Mouse (Mus musculus) midbrain, postnatal 0 days (tissue): Measurements from ENCODE around the gene Olfr747. TPM values are rescaled to one million over a fixed set of nuclear protein-coding genes. Genes with fewer than 3 reads are reported as not detected.
"Not testable (repeated sequence)": the region's sequence is repeated elsewhere in the genome, so short reads cannot be mapped to it uniquely, and the experiment has no call there.

Experiments used
- ATAC-seq: fragments of 200-750 bp; cut with Nextera tagmentation; 2 replicates; pipeline ENCODE4 v1.8.0; 2017; ENCODE audit warnings: moderate number of reproducible peaks, mild to moderate bottlenecking, moderate TSS enrichment, moderate library complexity; ENCODE audit not compliant: low FRiP score
- DNase-seq: peaks from one replicate; pipeline ENCODE4 v3.0.0-alpha.2; 2015; ENCODE audit warnings: low spot score
- H3K27ac ChIP-seq: fragments of 300-500 bp; sonication (generic); 2 replicates; pipeline ENCODE4 v1.5.1; 2014; ENCODE audit warnings: low read depth, mild to moderate bottlenecking, low read length, mixed read lengths
- H3K27me3 ChIP-seq: fragments of 300-500 bp; sonication (generic); 2 replicates; pipeline ENCODE4 v1.6.1; 2014; ENCODE audit warnings: low read length, control low read depth, mixed read lengths; ENCODE audit not compliant: insufficient read depth
- H3K36me3 ChIP-seq: fragments of 300-500 bp; sonication (generic); 2 replicates; pipeline ENCODE4 v1.6.1; 2014; ENCODE audit warnings: low read length, control low read depth, mixed read lengths; ENCODE audit not compliant: insufficient read depth
- H3K4me1 ChIP-seq: fragments of 300-500 bp; sonication (generic); 2 replicates; pipeline ENCODE4 v1.6.1; 2014; ENCODE audit warnings: mild to moderate bottlenecking, control low read depth, antibody characterized with exemption, low read length, mixed read lengths; ENCODE audit not compliant: insufficient read depth
- H3K4me2 ChIP-seq: fragments of 300-500 bp; sonication (generic); 2 replicates; pipeline ENCODE4 v1.6.1; 2014; ENCODE audit warnings: low read depth, mild to moderate bottlenecking, low read length, mixed read lengths; ENCODE audit not compliant: poor library complexity, severe bottlenecking
- H3K4me3 ChIP-seq: fragments of 300-500 bp; sonication (generic); 2 replicates; pipeline ENCODE4 v1.5.1; 2014; ENCODE audit warnings: low read depth, mild to moderate bottlenecking, low read length, moderate library complexity
- H3K9ac ChIP-seq: fragments of 300-500 bp; sonication (generic); replicated peaks from 2 replicates; pipeline ENCODE4 v1.6.1; 2014; ENCODE audit warnings: mild to moderate bottlenecking, low read length, moderate library complexity, mixed read lengths; ENCODE audit not compliant: poor library complexity, severe bottlenecking
- H3K9me3 ChIP-seq: fragments of 300-500 bp; sonication (generic); 2 replicates; pipeline ENCODE4 v1.6.1; 2016; ENCODE audit warnings: low read length, control low read depth
- CTCF ChIP-seq: IDR thresholded peaks from 2 replicates; pipeline ENCODE4 v1.5.1; 2016; ENCODE audit warnings: antibody characterized with exemption, mild to moderate bottlenecking
- WGBS: fragments of 180-500 bp; shearing (Covaris S2); extraction: QIAGEN DNeasy Blood & Tissue Kit; methylation state at CpG from one replicate; pipeline ENCODE4 v1.1.7; 2014; 5-methylcytosine and 5-hydroxymethylcytosine counted together
- polyA plus RNA-seq: library from polyadenylated mRNA; unstranded; fragments of >200 nt; fragmentation: Nextera tagmentation; extraction: Ambion mirVana; gene quantifications from 2 replicates; pipeline ENCODE4 v1.2.1, GENCODE M21; 2015
- total RNA-seq: library from RNA; depleted of rRNA; stranded (reverse); fragments of >200 nt; gene quantifications from 2 replicates; pipeline ENCODE4 v1.2.3, GENCODE M21; 2014; rRNA removed

Olfr747 gene
- total RNA-seq (not detected in 2 replicates), polyA plus RNA-seq (not detected in 2 replicates)

DNA sequence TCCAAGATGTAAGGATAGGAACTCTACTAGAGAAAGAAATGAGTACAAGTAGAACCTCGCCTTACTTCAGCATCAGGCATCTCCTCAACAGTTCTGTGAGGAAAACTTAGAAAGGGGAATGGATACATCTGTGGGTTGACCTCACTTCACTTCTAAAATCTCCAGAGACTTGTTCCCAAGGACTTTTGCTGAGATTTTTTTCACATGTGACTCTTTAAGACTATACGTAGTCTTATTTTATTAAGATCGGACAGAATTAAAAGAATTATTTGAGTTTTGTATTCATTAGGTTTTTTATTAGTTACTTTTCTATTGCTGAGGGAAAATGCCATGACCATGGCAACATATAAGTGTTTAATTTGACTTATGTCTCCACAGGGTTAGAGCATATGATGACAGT is at the start of gene Olfr747:
Olfr747 (minus strand) TSS at position 101 of the 400 bp plus-strand sequence.
- WGBS: 86% methylated on average over 3 of the region's 3 CpGs
- Histone ChIP-seq H3K9ac (no peak within 1 kb of the TSS), H3K4me1 (no peaks in the 10 kb centered on the region), H3K27ac (no peak within 1 kb of the TSS), H3K4me2 (no peak within 1 kb of the TSS), H3K27me3 (no peaks in the 10 kb centered on the region), H3K36me3 (no peaks in the 10 kb centered on the region), H3K4me3 (no peak within 1 kb of the TSS), H3K9me3 (no peaks in the 10 kb centered on the region)
- DNase-seq: no peak
- no peak for ATAC-seq
- no peak for TF ChIP-seq CTCF

DNA sequence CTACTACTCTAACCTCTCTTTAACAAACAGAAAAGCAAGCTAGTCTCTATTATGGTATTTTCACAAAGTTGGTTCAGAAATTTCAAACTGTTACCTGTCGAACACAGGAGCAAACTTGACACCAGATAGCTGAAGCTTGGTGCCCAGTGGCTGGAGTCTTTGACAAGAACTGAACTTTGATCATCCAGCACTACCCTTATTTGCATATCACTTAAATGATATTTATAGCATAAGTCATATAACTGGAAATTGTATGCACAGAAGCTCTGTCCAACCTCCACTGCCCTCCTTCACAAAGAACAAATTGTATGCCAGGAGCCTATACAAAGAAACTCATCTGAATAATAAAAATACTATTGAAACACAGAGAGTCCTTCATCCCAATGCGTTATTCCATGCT is 48.6 kb upstream of the Olfr747 start:
- no peak overlapping the region for H3K4me2 ChIP-seq
- H3K27me3 ChIP-seq: no peaks in the 10 kb centered on the region
- no peaks in the 10 kb centered on the region for H3K4me1 ChIP-seq
- DNase-seq (no peak), ATAC-seq (no peak)
- WGBS: 79% methylated on average over 2 of the region's 2 CpGs
- no peaks in the 10 kb centered on the region for H3K9me3 ChIP-seq
- H3K4me3 ChIP-seq: no peak overlapping the region
- no peak overlapping the region for H3K27ac ChIP-seq
- no peak overlapping the region for H3K9ac ChIP-seq
- no peak for TF ChIP-seq CTCF
- no peaks in the 10 kb centered on the region for H3K36me3 ChIP-seq

DNA sequence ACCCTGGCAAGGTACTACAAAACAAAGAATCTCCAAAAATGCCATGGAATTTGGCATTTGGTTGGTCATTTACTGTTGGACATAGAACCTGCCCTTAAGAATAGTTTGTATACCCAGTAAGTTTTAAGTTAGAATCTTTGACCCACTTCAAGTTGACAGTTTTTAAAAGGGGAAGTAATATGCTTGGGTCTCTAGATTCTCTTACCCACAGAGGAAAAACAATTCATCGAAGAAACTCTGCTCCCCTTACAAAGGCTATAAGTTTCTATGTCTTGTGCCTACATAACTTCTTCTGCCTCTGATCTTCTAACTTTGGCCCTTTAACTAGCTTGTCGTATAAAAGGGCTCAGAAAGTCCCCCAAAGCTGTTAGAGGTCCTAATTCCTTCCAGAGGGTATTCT is 47.3 kb upstream of the Olfr747 start:
- Histone ChIP-seq H3K27me3 (no peaks in the 10 kb centered on the region), H3K4me2 (no peak overlapping the region), H3K4me1 (no peaks in the 10 kb centered on the region), H3K9me3 (no peaks in the 10 kb centered on the region), H3K36me3 (no peaks in the 10 kb centered on the region), H3K9ac (no peak overlapping the region), H3K4me3 (no peak overlapping the region), H3K27ac (no peak overlapping the region)
- no peak for ATAC-seq
- no peak for TF ChIP-seq CTCF
- DNase-seq: no peak
- 77% methylated on average over 2 of the region's 2 CpGs for WGBS

DNA sequence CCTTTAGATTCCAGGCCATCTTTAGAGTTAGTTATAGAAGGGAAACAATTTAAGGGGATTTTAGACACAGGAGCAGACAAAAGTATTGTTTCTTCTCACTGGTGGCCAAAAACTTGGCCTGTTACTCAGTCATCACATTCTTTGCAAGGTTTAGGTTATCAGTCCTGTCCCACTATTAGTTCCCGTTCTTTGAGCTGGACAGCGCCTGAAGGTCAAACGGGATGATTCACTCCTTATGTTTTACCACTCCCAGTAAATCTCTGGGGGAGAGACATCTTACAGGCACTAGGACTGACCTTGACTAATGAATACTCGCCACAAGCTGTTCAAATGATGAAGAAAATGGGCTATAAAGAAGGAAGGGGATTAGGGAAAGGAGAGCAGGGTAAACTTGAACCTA is 29.4 kb upstream of the Olfr747 start:
- WGBS: 91% methylated on average over 3 of the region's 4 CpGs

DNA sequence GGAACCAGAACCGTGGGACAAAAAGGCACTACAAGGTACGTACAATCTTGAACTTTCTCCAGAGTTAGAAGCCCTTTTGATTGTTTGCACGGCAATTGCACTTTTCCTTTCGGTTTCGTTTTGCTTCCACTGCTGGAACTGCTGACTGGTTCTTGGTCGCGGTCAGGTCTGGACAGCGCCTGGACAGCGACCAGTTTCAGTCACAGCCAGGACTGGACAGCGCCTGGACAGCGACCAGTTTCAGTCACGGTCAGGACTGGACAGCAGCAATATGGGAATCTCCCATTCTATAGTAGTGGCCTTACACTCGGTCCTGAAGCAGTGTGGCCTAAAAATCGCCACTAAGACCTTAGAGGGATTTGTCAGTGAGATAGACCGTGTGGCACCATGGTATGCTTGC is 26.9 kb upstream of the Olfr747 start:
- not testable (repeated sequence) for H3K36me3 ChIP-seq, H3K27me3 ChIP-seq, H3K9ac ChIP-seq, H3K4me1 ChIP-seq, H3K9me3 ChIP-seq, H3K4me3 ChIP-seq, ATAC-seq, H3K4me2 ChIP-seq, DNase-seq, H3K27ac ChIP-seq
- 94% methylated on average over 15 of the region's 15 CpGs for WGBS

More for the DNA sequence above, 29.4 kb upstream of the Olfr747 start:
- not testable (repeated sequence) for H3K4me1 ChIP-seq, H3K4me3 ChIP-seq, DNase-seq, H3K4me2 ChIP-seq, H3K36me3 ChIP-seq, H3K27ac ChIP-seq, H3K27me3 ChIP-seq, ATAC-seq, H3K9me3 ChIP-seq, H3K9ac ChIP-seq

DNA sequence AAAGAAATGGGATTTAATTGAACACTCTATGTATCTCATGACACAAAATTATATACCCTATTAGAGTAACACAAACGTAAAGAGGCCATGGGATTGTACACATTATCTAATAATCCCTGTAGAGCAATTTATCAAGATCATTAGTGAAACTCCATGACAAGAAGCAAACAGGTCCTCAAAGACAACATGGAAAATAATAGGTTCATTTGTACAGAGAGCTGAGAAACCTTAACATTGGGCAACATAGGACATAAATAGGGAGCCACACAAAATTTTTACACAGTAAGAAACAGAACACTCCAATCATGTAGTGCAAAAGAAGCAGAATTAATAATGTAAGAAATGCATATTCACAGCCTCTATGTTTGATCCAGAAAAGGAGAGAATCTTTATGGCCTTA is 14.1 kb upstream of the Olfr747 start, which contains the start of gene Olfr748:
Olfr748 (plus strand) TSS at position 301 of the 400 bp plus-strand sequence.
- Histone ChIP-seq H3K9me3 (no peaks in the 10 kb centered on the region), H3K27me3 (no peaks in the 10 kb centered on the region), H3K4me1 (no peaks in the 10 kb centered on the region), H3K36me3 (no peaks in the 10 kb centered on the region), H3K9ac (no peak within 1 kb of the TSS), H3K4me2 (no peak within 1 kb of the TSS), H3K4me3 (no peak within 1 kb of the TSS), H3K27ac (no peak within 1 kb of the TSS)
- ATAC-seq (no peak), DNase-seq (no peak)
- no peak for TF ChIP-seq CTCF
- WGBS: 73% methylated on average over 1 of the region's 1 CpGs
